Mouse (Mus musculus) 3134 (cell line): Measurements from ENCODE around the gene Trak2.
A peak's percentile ranks its signal among the peaks of the same experiment; 100 is the strongest.
"Not testable (repeated sequence)": the region's sequence is repeated elsewhere in the genome, so short reads cannot be mapped to it uniquely, and the experiment has no call there.

Experiments
- DNase-seq: peaks from one replicate; pipeline ENCODE4 v3.0.0-alpha.2; 2011; ENCODE audit warnings: low spot score; ENCODE audit not compliant: insufficient read length; ENCODE audit errors: extremely low read depth

The Trak2 gene

GRCm38 (mm10) chr1:58973366-58974221, at the start of gene Trak2, which contains the start of gene Stradb:
TSS of gene Trak2 (minus strand) at chr1:58973430.
TSS of gene Stradb (plus strand) at chr1:58973522.
- DNase-seq = peak; percentile 94

- no peak for DNase-seq
Measured at GRCm38 (mm10) chr1:59021556-59021955, 48.3 kb upstream of the Trak2 start.

GRCm38 (mm10) chr1:59009250-59009649, 36.0 kb upstream of the Trak2 start:
- no peak for DNase-seq

- no peak for DNase-seq
Measured at GRCm38 (mm10) chr1:58995313-58995712, 22.1 kb upstream of the Trak2 start.

GRCm38 (mm10) chr1:58993723-58994122, 20.5 kb upstream of the Trak2 start:
- no peak for DNase-seq

- DNase-seq = no peak
Measured at GRCm38 (mm10) chr1:58993144-58993543, 19.9 kb upstream of the Trak2 start.

- no peak for DNase-seq
Measured at GRCm38 (mm10) chr1:58984586-58984985, 11.4 kb upstream of the Trak2 start.

- no peak for DNase-seq
Measured at GRCm38 (mm10) chr1:58982276-58982675, 9.0 kb upstream of the Trak2 start.

GRCm38 (mm10) chr1:58972851-58973365, 322 bp downstream of the Trak2 start:
- peak; percentile 91 for DNase-seq

- no peak for DNase-seq
Measured at GRCm38 (mm10) chr1:58971097-58971496, 2.1 kb downstream of the Trak2 start.

GRCm38 (mm10) chr1:58970054-58970453, 3.2 kb downstream of the Trak2 start:
- no peak for DNase-seq

- DNase-seq = no peak
Measured at GRCm38 (mm10) chr1:58967534-58967933, 5.7 kb downstream of the Trak2 start.

GRCm38 (mm10) chr1:58962865-58963264, 10.4 kb downstream of the Trak2 start:
- DNase-seq = no peak

- no peak for DNase-seq
Measured at GRCm38 (mm10) chr1:58962418-58962817, 10.8 kb downstream of the Trak2 start.

- DNase-seq = no peak
Measured at GRCm38 (mm10) chr1:58961152-58961893, 11.9 kb downstream of the Trak2 start.

- no peak for DNase-seq
Measured at GRCm38 (mm10) chr1:58959682-58960081, 13.5 kb downstream of the Trak2 start.

- DNase-seq = not testable (repeated sequence)
Measured at GRCm38 (mm10) chr1:58958789-58959526, 14.3 kb downstream of the Trak2 start.

GRCm38 (mm10) chr1:58957931-58958330, 15.3 kb downstream of the Trak2 start:
- no peak for DNase-seq

GRCm38 (mm10) chr1:58956229-58956628, 17.0 kb downstream of the Trak2 start:
- DNase-seq = no peak

GRCm38 (mm10) chr1:58955716-58956115, 17.5 kb downstream of the Trak2 start:
- no peak for DNase-seq
